Mouse (Mus musculus): Measurements from ENCODE around the gene Gm21976. TPM values are rescaled to one million over a fixed set of nuclear protein-coding genes. Genes with fewer than 3 reads are reported as not detected.

The Gm21976 gene
- polyA plus RNA-seq (2012; rRNA removed; ENCODE audit: low replicate concordance) = not detected in 2 replicates

DNA sequence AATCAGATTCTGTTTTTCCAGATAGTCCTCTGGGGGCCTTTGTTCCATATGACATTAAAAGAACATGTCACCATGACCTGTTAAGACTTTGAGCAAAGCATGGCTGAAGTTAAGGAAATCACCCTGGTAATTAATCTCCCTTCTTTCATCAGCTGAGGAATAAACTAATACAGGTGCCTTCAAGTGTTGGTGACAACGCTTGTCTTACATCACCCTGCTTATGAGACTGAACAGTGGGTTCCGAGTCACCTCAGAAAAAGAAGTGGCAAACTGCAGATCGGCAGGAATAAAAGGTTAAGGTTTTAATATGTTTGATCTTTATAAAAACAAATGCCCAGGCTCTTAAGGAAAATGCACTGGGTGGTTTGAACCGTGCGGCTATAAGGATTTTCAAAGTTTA, at the start of gene Gm21976:
Gm21976 (plus strand) TSS at position 202 of the 400 bp plus-strand sequence.

DNA sequence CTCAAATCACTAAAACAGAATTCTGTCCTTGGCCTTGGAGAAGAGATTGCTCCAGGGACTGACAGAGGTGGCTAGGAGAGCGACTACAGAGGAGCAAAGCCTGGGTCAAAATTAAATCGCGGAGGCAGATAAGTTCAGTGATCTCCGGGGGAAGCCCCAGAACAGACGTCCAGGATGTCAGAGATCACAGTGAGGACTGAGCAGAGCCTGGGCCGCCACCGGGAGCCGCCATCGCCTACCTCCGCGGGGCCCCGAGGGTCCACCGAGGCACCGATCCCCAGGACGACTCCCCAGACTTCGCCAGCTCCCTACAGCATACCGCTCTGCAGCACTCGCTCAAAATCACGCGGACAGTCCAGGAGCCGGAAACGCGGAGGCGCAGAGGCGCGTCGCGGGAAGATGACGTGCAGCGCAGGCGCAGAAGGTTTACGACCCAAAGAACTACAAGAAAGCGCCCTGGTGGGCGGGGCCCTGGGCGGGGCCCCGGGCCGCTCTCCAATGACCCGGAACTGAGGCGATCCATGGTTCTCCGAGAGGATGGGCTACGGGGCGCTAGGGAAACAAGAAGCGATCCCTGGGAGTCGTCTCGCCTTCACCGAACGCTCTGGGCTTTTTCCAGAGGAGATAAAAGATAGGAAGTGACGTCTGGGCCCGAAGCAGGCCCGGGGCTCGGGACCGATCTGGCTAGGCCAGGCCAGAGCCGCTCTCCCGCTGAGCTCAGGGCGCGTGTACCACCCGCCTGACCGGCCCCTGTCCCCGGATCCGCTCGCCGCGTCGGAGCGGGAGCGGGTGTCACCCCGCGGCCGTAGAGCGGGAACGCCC, 16.8 kb upstream of the Gm21976 start, which contains the start of the genes Utp15 and Ankra2:
Utp15 (minus strand) TSS at position 406 of the 822 bp plus-strand sequence.
Ankra2 (plus strand) TSS at position 439 of the 822 bp plus-strand sequence.

DNA sequence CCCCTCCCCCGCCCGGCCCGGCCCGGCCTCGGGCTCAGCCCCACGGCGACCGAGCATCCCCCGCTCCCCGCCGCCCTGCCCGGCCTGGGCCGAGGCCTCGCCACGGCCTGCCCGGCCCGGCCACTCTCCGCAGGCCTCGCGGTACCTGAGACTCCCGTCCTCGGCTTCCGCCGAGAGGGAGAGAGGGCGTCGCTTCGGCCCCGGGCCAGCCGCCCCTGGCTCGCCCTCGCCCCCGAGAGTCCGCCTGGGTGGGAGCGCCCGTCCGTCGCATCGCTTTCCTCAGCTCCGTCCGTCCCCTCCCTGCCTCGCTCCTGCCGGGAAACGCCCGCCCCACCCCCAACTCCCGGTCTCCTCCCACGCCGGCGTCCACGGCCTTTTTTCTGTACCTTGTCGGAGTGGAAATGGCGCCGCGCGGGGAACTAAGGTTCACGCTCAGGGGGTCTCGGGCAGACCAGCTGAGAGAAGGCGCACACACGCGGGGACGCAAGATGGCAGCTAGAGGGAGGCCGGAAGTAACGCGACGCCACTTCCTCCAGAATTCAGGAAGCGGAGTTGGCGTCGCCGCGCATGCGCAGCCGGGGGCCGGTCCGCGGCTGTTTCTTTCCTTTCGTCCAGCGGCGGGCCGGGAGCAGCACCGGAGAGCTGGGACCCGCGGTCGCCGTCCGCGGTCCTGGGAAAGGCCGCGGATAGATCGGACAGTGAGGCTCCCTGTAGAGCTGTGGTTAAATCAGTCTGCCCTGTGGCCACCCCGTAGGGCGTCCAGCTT, 37.0 kb downstream of the Gm21976 start, which contains the start of gene Btf3:
Btf3 (minus strand) TSS at position 527 of the 766 bp plus-strand sequence.

DNA sequence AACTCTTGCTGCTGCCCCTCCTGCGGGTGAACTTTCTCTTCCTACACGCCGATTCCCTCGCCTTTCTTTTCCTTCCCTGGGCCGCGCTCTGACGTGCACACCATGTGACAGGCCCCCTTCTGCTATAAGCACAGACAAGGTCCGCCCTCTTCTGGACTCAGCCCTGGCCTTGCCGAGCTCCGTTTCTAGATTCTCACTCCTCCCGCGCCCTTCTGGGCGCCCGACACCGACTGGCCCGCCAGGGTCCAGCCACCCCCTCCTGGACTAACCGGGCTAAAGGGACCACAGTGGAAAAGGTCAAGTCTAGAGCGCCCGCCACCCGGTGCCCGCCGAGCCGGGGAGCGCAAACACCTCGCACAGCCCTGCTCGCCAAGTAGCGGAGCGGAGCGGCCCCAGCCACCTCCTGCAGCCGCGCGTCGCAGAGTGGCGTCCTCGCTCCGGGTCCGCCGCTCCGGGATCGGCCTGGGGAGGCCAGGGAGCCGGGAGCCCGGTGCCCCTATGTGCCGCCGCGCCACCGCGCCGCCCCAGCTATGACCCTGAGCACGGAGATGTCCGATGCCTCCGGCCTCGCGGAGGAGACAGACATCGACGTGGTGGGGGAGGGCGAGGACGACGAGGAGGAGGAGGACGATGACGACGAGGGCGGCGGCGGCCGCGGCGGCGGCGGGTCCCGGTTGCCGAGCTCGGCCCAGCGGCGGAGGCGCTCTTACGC, 74.6 kb downstream of the Gm21976 start, which contains the start of gene Foxd1:
Foxd1 (plus strand) TSS at position 153 of the 712 bp plus-strand sequence.

Other genes with a start within 250 kb of the Gm21976 start
- gene Arhgef28, start 73.4 kb upstream of the Gm21976 start, polyA plus RNA-seq (2012; rRNA removed; ENCODE audit: low replicate concordance) = 0.70 and 3.4 TPM in 2 replicates
- 0.94 and 0.98 TPM in 2 replicates for gene Utp15, start 16.8 kb upstream of the Gm21976 start, polyA plus RNA-seq (2012; rRNA removed; ENCODE audit: low replicate concordance)
- gene Ankra2, start 16.8 kb upstream of the Gm21976 start, polyA plus RNA-seq (2012; rRNA removed; ENCODE audit: low replicate concordance) = 5.3 and 7.6 TPM in 2 replicates
- gene Btf3, start 37.1 kb downstream of the Gm21976 start, polyA plus RNA-seq (2012; rRNA removed; ENCODE audit: low replicate concordance) = 22.3 and 33.0 TPM in 2 replicates
- 0.04 TPM in 1 of 2 replicates, not detected in the other for gene Foxd1, start 74.4 kb downstream of the Gm21976 start, polyA plus RNA-seq (2012; rRNA removed; ENCODE audit: low replicate concordance)
- gene Gm10320, start 212.1 kb downstream of the Gm21976 start, polyA plus RNA-seq (2012; rRNA removed; ENCODE audit: low replicate concordance) = 0.93 and 1.2 TPM in 2 replicates

Data from duodenum, adult 2 months (tissue).